Mouse (Mus musculus): Measurements from ENCODE around the gene Cfap221.

GRCm38 (mm10) chr1:120034793-120035192 is 37.8 kb upstream of the Cfap221 start:
- TF ChIP-seq ZC3H11A (IDR thresholded peaks at IDR 0.05; ENCODE audit: borderline replicate concordance, low read depth, low read length) = no peak
- TF ChIP-seq ZNF384 (IDR thresholded peaks at IDR 0.05; ENCODE audit: low read depth, low read length) = no peak
- no peak for TF ChIP-seq CHD2 (IDR thresholded peaks at IDR 0.05; ENCODE audit: low read depth, low read length)
- no peak for TF ChIP-seq HCFC1 (IDR thresholded peaks at IDR 0.05; ENCODE audit: borderline replicate concordance, insufficient read depth, low read length)
